Mouse (Mus musculus): ENCODE measurements at regions not wholly inside any gene's neighbourhood (a gene's known extent, or its start where the extent isn't known, plus 50 kb on each side); places are given as distances from the start of the nearest gene placed in this dataset.

DNA sequence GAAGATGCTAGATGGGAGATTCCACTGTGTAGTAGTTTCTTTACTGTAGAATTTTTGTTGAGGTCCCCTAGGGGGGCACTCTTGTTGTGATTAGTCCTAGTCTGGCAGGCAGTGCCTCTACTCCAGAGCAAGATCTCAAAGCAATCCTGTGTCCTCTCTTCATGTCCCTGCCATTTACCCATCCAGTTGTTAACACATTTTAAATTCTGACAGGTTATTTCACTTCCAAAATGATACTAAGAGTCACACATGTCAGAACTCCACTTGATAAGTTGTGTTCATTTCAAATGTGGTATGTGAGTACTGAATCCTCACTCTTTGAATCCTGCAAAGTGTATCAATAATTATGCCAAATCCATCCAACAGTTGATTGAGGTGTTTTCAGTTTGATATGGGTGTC is 530.6 kb downstream of the Prkd1 start:
- no peak for ATAC-seq (ENCODE audit: low FRiP score, low read depth)

DNA sequence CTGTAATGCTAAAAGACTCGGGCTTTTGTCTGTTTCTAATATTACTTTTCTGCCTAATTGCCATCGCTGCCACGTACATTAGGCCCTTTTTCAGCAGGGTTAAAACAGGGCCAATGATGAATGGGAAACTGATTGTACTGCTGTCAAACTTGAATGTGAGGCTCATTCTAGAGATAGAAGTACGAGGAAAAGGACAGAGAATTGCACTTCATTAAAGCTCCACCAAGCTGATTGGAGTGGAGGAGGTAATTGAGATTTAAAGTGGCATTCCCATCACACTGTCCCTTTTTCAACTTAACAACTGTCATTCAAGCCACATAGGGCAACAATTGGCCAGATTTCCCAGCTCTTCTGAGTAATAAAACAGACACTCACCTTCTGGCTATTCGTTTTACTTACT is 526.8 kb downstream of the Prkd1 start:
- WGBS = 28% methylated on average over 5 of the region's 5 CpGs
- ATAC-seq (ENCODE audit: low FRiP score, low read depth) (no peak), DNase-seq (ENCODE audit: low spot score) (no peak)
- Histone ChIP-seq H3K4me1 (ENCODE audit: control insufficient read depth, insufficient read depth, low read length) (no peaks in the 10 kb centered on the region), H3K4me2 (replicated peaks; ENCODE audit: low read depth, low read length, severe bottlenecking) (no peak overlapping the region), H3K36me3 (ENCODE audit: control insufficient read depth, insufficient read depth, low read length) (no peaks in the 10 kb centered on the region), H3K27me3 (ENCODE audit: control insufficient read depth, insufficient read depth, low read length) (no peaks in the 10 kb centered on the region), H3K4me3 (replicated peaks; ENCODE audit: low read length) (no peak overlapping the region), H3K9me3 (ENCODE audit: control insufficient read depth, low read length) (no peaks in the 10 kb centered on the region), H3K27ac (replicated peaks; ENCODE audit: low read depth, low read length) (no peak overlapping the region), H3K9ac (ENCODE audit: low read depth, low read length, severe bottlenecking) (no peak overlapping the region)
- no peak for TF ChIP-seq POLR2A (IDR thresholded peaks at IDR 0.05; ENCODE audit: borderline replicate concordance, extremely low read depth, insufficient read depth, insufficient read length)

More for the DNA sequence above, 530.6 kb downstream of the Prkd1 start:
- Histone ChIP-seq H3K27ac (replicated peaks; ENCODE audit: low read depth, low read length) (no peak overlapping the region), H3K4me2 (replicated peaks; ENCODE audit: low read depth, low read length, severe bottlenecking) (no peak overlapping the region), H3K9ac (ENCODE audit: low read depth, low read length, severe bottlenecking) (no peak overlapping the region), H3K4me1 (ENCODE audit: control insufficient read depth, insufficient read depth, low read length) (no peaks in the 10 kb centered on the region), H3K36me3 (ENCODE audit: control insufficient read depth, insufficient read depth, low read length) (no peaks in the 10 kb centered on the region), H3K4me3 (replicated peaks; ENCODE audit: low read length) (no peak overlapping the region), H3K9me3 (ENCODE audit: control insufficient read depth, low read length) (no peaks in the 10 kb centered on the region), H3K27me3 (ENCODE audit: control insufficient read depth, insufficient read depth, low read length) (no peaks in the 10 kb centered on the region)
- TF ChIP-seq POLR2A (IDR thresholded peaks at IDR 0.05; ENCODE audit: borderline replicate concordance, extremely low read depth, insufficient read depth, insufficient read length) = no peak
- DNase-seq (ENCODE audit: low spot score) = no peak

DNA sequence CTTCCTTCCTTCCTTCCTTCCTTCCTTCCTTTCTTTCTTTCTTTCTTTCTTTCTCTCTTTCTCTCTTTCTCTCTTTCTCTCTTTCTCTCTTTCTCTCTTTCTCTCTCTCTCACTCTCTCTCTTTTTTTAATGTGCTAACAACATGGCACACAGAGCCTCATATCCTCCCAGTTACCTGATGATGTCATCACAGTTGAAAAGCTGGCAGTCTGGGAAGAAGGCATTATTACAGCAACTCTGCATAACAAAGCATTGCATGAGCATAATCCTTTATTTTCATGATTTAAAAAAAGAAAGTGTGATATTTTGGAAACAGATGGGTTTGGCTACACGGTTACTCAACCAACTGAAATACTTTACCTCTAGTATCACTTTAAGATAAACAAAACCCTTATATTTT is 525.9 kb downstream of the Prkd1 start:
- DNase-seq (ENCODE audit: low spot score) (no peak), ATAC-seq (ENCODE audit: low FRiP score, low read depth) (no peak)
- Histone ChIP-seq H3K4me3 (replicated peaks; ENCODE audit: low read length) (no peak overlapping the region), H3K4me1 (ENCODE audit: control insufficient read depth, insufficient read depth, low read length) (no peaks in the 10 kb centered on the region), H3K27ac (replicated peaks; ENCODE audit: low read depth, low read length) (no peak overlapping the region), H3K9me3 (ENCODE audit: control insufficient read depth, low read length) (no peaks in the 10 kb centered on the region), H3K9ac (ENCODE audit: low read depth, low read length, severe bottlenecking) (no peak overlapping the region), H3K4me2 (replicated peaks; ENCODE audit: low read depth, low read length, severe bottlenecking) (no peak overlapping the region), H3K27me3 (ENCODE audit: control insufficient read depth, insufficient read depth, low read length) (no peaks in the 10 kb centered on the region), H3K36me3 (ENCODE audit: control insufficient read depth, insufficient read depth, low read length) (no peaks in the 10 kb centered on the region)
- TF ChIP-seq POLR2A (IDR thresholded peaks at IDR 0.05; ENCODE audit: borderline replicate concordance, extremely low read depth, insufficient read depth, insufficient read length) = no peak
- 71% methylated on average over 1 of the region's 1 CpGs for WGBS

DNA sequence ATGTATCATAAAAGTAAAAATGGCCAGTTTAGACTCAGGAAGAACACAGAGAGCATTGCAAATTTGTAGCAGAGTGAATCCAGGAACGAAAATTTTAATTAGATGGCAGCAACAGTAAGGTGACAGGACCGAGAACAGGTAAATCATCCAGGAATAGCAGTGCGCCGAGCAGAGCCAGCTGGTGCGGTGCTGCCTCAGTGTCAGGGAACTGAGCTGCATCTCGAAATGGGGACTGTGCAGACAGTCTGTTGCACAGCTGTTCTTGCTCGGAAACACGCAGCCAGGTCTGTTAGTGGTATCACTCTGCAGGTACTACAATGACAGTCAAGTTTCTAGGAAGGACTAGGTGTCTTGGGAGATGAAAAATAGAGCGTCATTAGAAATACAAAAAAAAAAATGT is 490.8 kb downstream of the Prkd1 start:
- no peaks in the 10 kb centered on the region for H3K36me3 ChIP-seq (ENCODE audit: control insufficient read depth, insufficient read depth, low read length)
- H3K27ac ChIP-seq (replicated peaks; ENCODE audit: low read depth, low read length) = no peak overlapping the region
- H3K27me3 ChIP-seq (ENCODE audit: control insufficient read depth, insufficient read depth, low read length) = no peaks in the 10 kb centered on the region
- no peaks in the 10 kb centered on the region for H3K4me1 ChIP-seq (ENCODE audit: control insufficient read depth, insufficient read depth, low read length)
- no peak overlapping the region for H3K9ac ChIP-seq (ENCODE audit: low read depth, low read length, severe bottlenecking)
- no peak for ATAC-seq (ENCODE audit: low FRiP score, low read depth)
- DNase-seq (ENCODE audit: low spot score) = no peak
- H3K9me3 ChIP-seq (ENCODE audit: control insufficient read depth, low read length) = no peaks in the 10 kb centered on the region
- H3K4me2 ChIP-seq (replicated peaks; ENCODE audit: low read depth, low read length, severe bottlenecking) = no peak overlapping the region
- no peak overlapping the region for H3K4me3 ChIP-seq (replicated peaks; ENCODE audit: low read length)
- TF ChIP-seq POLR2A (IDR thresholded peaks at IDR 0.05; ENCODE audit: borderline replicate concordance, extremely low read depth, insufficient read depth, insufficient read length) = no peak
- 48% methylated on average over 9 of the region's 9 CpGs for WGBS

DNA sequence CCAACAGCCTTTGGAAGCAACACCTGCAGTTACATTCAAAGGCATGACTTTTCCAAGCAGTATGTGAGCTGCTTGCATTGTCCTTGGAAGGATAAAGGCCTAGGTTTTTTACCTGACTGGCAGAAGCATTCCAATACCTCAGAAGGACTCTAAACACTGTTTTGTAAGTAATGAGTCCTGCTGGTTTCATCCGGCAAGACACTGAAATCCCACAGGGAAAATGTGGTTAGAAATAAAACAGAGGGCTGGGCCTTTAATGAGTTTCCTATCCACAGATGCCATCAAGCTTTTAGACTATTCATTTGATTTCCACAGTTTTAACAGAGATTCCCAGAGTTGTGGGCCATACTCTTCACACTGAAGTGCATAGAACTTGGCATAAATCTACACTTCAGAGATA is 461.6 kb downstream of the Prkd1 start:
- Histone ChIP-seq H3K27me3 (ENCODE audit: control insufficient read depth, insufficient read depth, low read length) (no peaks in the 10 kb centered on the region), H3K4me1 (ENCODE audit: control insufficient read depth, insufficient read depth, low read length) (no peaks in the 10 kb centered on the region), H3K4me2 (replicated peaks; ENCODE audit: low read depth, low read length, severe bottlenecking) (no peak overlapping the region), H3K27ac (replicated peaks; ENCODE audit: low read depth, low read length) (no peak overlapping the region), H3K9me3 (ENCODE audit: control insufficient read depth, low read length) (no peaks in the 10 kb centered on the region), H3K36me3 (ENCODE audit: control insufficient read depth, insufficient read depth, low read length) (no peaks in the 10 kb centered on the region), H3K9ac (ENCODE audit: low read depth, low read length, severe bottlenecking) (no peak overlapping the region), H3K4me3 (replicated peaks; ENCODE audit: low read length) (no peak overlapping the region)
- DNase-seq (ENCODE audit: low spot score) = no peak
- ATAC-seq (ENCODE audit: low FRiP score, low read depth) = no peak
- 32% methylated on average over 1 of the region's 1 CpGs for WGBS
- no peak for TF ChIP-seq POLR2A (IDR thresholded peaks at IDR 0.05; ENCODE audit: borderline replicate concordance, extremely low read depth, insufficient read depth, insufficient read length)

DNA sequence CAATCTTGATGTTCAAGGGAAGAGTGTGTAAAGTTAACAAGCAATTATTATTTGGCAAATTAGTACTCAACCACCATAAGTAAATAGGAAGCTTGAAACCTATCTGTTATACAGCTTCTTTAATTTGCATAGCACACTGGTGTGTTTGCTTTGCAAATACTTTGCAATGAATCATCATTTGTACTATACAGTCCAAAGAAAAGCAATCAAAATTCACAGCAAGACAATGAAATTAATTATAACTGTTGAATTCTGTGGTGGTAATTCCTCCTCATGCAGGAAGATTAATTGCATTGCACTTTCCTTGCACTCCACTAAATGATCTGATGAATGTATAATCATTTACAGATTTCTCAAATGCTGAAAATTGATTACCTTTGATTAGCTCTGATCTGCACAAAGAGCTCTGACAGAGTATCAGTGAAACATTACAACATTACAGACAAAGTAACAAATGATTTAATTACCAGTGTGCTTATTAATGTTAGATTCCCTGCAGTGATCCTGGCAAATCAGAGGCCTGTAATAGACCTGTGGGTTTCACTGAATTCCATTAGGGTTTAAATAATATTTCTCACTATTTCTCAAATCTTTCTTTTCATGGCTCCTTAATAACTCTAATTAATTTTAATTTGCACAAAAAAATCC is 457.9 kb downstream of the Prkd1 start:
- no peaks in the 10 kb centered on the region for H3K4me1 ChIP-seq (ENCODE audit: control insufficient read depth, insufficient read depth, low read length)
- H3K27me3 ChIP-seq (ENCODE audit: control insufficient read depth, insufficient read depth, low read length) = no peaks in the 10 kb centered on the region
- no peak for DNase-seq (ENCODE audit: low spot score)
- H3K27ac ChIP-seq (replicated peaks; ENCODE audit: low read depth, low read length) = no peak overlapping the region
- no peak overlapping the region for H3K4me3 ChIP-seq (replicated peaks; ENCODE audit: low read length)
- no peak overlapping the region for H3K9ac ChIP-seq (ENCODE audit: low read depth, low read length, severe bottlenecking)
- no peak for TF ChIP-seq POLR2A (IDR thresholded peaks at IDR 0.05; ENCODE audit: borderline replicate concordance, extremely low read depth, insufficient read depth, insufficient read length)
- no peak for ATAC-seq (ENCODE audit: low FRiP score, low read depth)
- no peak overlapping the region for H3K4me2 ChIP-seq (replicated peaks; ENCODE audit: low read depth, low read length, severe bottlenecking)
- H3K36me3 ChIP-seq (ENCODE audit: control insufficient read depth, insufficient read depth, low read length) = no peaks in the 10 kb centered on the region
- H3K9me3 ChIP-seq (ENCODE audit: control insufficient read depth, low read length) = no peaks in the 10 kb centered on the region

Measured in limb, embryonic 14.5 days (tissue).